Mouse (Mus musculus): ENCODE data around the gene Treh. TPM values are rescaled to one million over a fixed set of nuclear protein-coding genes. Genes with fewer than 3 reads are reported as not detected.

The Treh gene
- total RNA-seq, 2 experiments from 2014 or later = 0.16 TPM; not detected in 1

GRCm38 (mm10) chr9:44683046-44683445, 10.0 kb downstream of the Treh start:
- Histone ChIP-seq H3K27ac (no peak overlapping the region), H3K4me3 (no peak overlapping the region)
- no peak for DNase-seq (ENCODE audit: extremely low spot score in 1 of 2, low spot score in 2 of 2)
- no peak for TF ChIP-seq CTCF (IDR thresholded peaks at IDR 0.05)
- intact Hi-C loops (cut with DNase I) = loop anchor here (5.0 kb wide), 1 partner anchor 146 kb away; no protein-coding TSS in a partner anchor

GRCm38 (mm10) chr9:44685346-44686330, 12.6 kb downstream of the Treh start:
- no peak; the same call in none of the 2 replicates for TF ChIP-seq CTCF (IDR thresholded peaks at IDR 0.05)
- Histone ChIP-seq H3K4me3 (no peak overlapping the region), H3K27ac (no peak overlapping the region)
- intact Hi-C loops (cut with DNase I) = loop anchor here (1.0 kb wide), 1 partner anchor 30 kb away; no protein-coding TSS in a partner anchor
- DNase-seq (ENCODE audit: extremely low spot score in 1 of 2, low spot score in 2 of 2) = peak; percentile 69 to 73

GRCm38 (mm10) chr9:44686638-44687037, 13.6 kb downstream of the Treh start:
- Histone ChIP-seq H3K4me3 (no peak overlapping the region), H3K27ac (no peak overlapping the region)
- intact Hi-C loops (cut with DNase I) = no loop called here
- TF ChIP-seq CTCF (IDR thresholded peaks at IDR 0.05) = no peak
- no peak for DNase-seq (ENCODE audit: extremely low spot score in 1 of 2, low spot score in 2 of 2)

- no peak overlapping the region for H3K4me3 ChIP-seq
- no peak for DNase-seq (ENCODE audit: extremely low spot score in 1 of 2, low spot score in 2 of 2)
- no peak for TF ChIP-seq CTCF (IDR thresholded peaks at IDR 0.05)
- intact Hi-C loops (cut with DNase I) = no loop called here
- H3K27ac ChIP-seq = no peak overlapping the region
Measured at GRCm38 (mm10) chr9:44688013-44688412, 15.0 kb downstream of the Treh start.

GRCm38 (mm10) chr9:44690641-44691040, 17.6 kb downstream of the Treh start:
- no peak overlapping the region for H3K27ac ChIP-seq
- intact Hi-C loops (cut with DNase I) = loop anchor here (5.0 kb wide), 1 partner anchor 42 kb away; no protein-coding TSS in a partner anchor

GRCm38 (mm10) chr9:44691671-44692520, 18.9 kb downstream of the Treh start:
- intact Hi-C loops (cut with DNase I) = loop anchor here (5.0 kb wide), 1 partner anchor 40 kb away; no protein-coding TSS in a partner anchor

More at GRCm38 (mm10) chr9:44690641-44691040, 17.6 kb downstream of the Treh start:
- DNase-seq (ENCODE audit: extremely low spot score in 1 of 2, low spot score in 2 of 2) = no peak
- TF ChIP-seq CTCF (IDR thresholded peaks at IDR 0.05) = no peak
- no peak overlapping the region for H3K4me3 ChIP-seq

GRCm38 (mm10) chr9:44693071-44693470, 20.0 kb downstream of the Treh start:
- no peak overlapping the region for H3K4me3 ChIP-seq
- no peak overlapping the region for H3K27ac ChIP-seq
- intact Hi-C loops (cut with DNase I) = loop anchor here (5.0 kb wide), 1 partner anchor 39 kb away; no protein-coding TSS in a partner anchor
- peak in 1 of 2 experiments; percentile 10 for DNase-seq (ENCODE audit: extremely low spot score in 1 of 2, low spot score in 2 of 2)
- TF ChIP-seq CTCF (IDR thresholded peaks at IDR 0.05) = no peak

More at GRCm38 (mm10) chr9:44691671-44692520, 18.9 kb downstream of the Treh start:
- H3K4me3 ChIP-seq = no peak overlapping the region
- 0 out of 2 replicates have a peak overlapping the region, but pooled peaks have one; percentile 9 for H3K27ac ChIP-seq
- TF ChIP-seq CTCF (IDR thresholded peaks at IDR 0.05) = no peak
- DNase-seq (ENCODE audit: extremely low spot score in 1 of 2, low spot score in 2 of 2) = peak; percentile 69

GRCm38 (mm10) chr9:44697866-44698265, 24.8 kb downstream of the Treh start:
- TF ChIP-seq CTCF (IDR thresholded peaks at IDR 0.05) = no peak
- H3K4me3 ChIP-seq = no peak overlapping the region
- no peak for DNase-seq (ENCODE audit: extremely low spot score in 1 of 2, low spot score in 2 of 2)
- intact Hi-C loops (cut with DNase I) = no loop called here
- H3K27ac ChIP-seq = no peak overlapping the region

GRCm38 (mm10) chr9:44699196-44699595, 26.2 kb downstream of the Treh start:
- DNase-seq (ENCODE audit: extremely low spot score in 1 of 2, low spot score in 2 of 2) = no peak
- no peak for TF ChIP-seq CTCF (IDR thresholded peaks at IDR 0.05)
- Histone ChIP-seq H3K4me3 (no peak overlapping the region), H3K27ac (no peak overlapping the region)
- intact Hi-C loops (cut with DNase I) = no loop called here

GRCm38 (mm10) chr9:44699730-44700129, 26.7 kb downstream of the Treh start:
- no peak overlapping the region for H3K4me3 ChIP-seq
- TF ChIP-seq CTCF (IDR thresholded peaks at IDR 0.05) = no peak

GRCm38 (mm10) chr9:44707749-44708428, 34.9 kb downstream of the Treh start:
- DNase-seq (ENCODE audit: extremely low spot score in 1 of 2, low spot score in 2 of 2) = no peak
- TF ChIP-seq CTCF (IDR thresholded peaks at IDR 0.05) = no peak
- H3K4me3 ChIP-seq = peak overlapping the region; percentile 20; the same call in 1 of the 2 replicates
- no peak overlapping the region for H3K27ac ChIP-seq
- intact Hi-C loops (cut with DNase I) = no loop called here

More at GRCm38 (mm10) chr9:44699730-44700129, 26.7 kb downstream of the Treh start:
- no peak for DNase-seq (ENCODE audit: extremely low spot score in 1 of 2, low spot score in 2 of 2)
- intact Hi-C loops (cut with DNase I) = no loop called here
- H3K27ac ChIP-seq = no peak overlapping the region

All from left cerebral cortex, adult 2 months (tissue).